Mouse (Mus musculus) adrenal gland, adult 18-20 months (tissue): Measurements from ENCODE around the gene Clec12a. TPM values are rescaled to one million over a fixed set of nuclear protein-coding genes. Genes with fewer than 3 reads are reported as not detected.

ENCODE experiments used
- DNase-seq, 2 experiments: peaks; one replicate each; pipeline ENCODE4 v3.0.0; 2021 to 2022; ENCODE audit warnings: low spot score in 2 of 2
- total RNA-seq, 2 experiments: library from RNA; stranded (reverse); gene quantifications; 1 replicate in 1 of 2; 2 replicates in 1 of 2; pipeline ENCODE4 v1.2.3; 2021

The Clec12a gene
- total RNA-seq, 2 experiments from 2014 or later, result 0.70 to 3.4 TPM

DNA sequence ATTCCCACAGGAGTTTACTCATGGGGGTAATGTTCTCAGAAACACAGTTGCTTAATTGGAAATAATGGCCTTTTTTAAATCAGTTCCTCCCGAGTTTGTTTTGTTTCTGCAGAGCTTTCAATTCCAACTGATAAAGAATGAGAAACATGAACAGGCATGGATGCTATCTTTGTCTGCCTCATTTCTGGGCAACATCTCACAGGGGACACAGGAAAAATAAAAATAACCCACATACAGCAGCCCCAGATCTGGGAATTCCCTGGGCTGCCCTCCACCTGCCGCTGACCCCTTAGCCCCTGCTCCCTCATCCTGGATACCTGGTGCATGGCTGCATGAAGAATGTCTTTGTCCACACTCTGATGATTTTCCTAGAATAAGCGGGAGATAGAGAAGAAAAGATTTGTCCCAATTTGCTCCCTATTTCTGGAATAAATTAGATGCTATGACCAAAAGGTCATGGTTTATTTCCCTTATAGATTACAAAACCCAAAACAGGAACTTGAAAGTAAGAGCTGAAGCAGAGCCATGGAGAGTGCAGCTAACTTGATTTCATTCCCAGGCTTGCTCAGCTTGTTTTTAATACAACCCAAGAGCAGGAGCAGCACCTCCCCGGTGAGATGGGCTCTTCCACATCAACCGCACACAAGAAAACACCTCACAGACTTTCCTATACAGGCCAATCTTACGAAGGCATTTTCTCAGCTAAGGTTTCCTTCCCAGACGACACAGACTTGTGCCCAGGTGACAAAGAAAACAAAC, 27.1 kb downstream of the Clec12a start:
- no peak for DNase-seq

DNA sequence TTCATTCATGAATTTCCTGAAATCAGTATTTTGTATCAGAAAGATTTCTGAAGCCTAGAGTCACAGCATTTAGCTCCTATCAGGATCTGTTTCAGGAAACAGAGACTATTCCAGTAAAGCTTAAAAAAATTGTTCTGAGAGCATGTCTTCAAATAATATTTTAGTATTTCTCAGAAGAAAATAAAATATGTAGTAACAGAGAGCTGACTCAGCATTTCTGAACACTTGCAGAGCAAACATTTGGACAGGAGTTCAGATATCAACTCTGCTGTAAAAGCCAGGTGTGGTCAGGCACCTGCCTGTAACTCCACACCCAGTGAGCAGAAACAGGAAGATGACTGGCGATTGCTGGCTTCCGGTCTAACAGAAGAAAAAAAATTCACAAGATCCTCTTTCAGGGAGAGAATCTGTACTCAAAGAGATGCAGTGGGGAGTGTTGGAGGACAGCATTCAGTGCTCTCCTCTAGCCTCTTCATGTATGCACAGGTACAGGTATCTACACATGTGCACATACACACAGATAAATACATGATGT, 32.5 kb downstream of the Clec12a start:
- no peak for DNase-seq

DNA sequence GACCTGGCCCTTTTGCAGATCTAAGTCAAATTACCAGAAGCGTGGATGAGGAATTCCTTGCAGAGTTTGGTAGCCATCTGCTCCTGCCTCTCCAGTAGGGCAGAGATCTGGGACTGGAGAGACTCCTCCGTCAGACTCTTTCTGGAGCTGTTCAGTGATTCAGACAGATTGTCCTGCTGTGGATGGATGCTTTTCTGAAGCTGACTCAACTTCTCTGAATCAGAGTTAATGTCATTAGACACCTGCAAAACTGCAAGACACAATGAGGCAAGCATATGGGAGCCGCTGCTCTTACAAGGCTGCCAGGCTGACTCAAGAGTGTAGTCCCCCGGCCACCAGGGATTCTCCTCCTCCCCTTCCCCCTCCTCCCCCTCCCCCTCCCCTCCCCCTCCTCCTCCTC, 38.0 kb downstream of the Clec12a start:
- DNase-seq, result no peak

DNA sequence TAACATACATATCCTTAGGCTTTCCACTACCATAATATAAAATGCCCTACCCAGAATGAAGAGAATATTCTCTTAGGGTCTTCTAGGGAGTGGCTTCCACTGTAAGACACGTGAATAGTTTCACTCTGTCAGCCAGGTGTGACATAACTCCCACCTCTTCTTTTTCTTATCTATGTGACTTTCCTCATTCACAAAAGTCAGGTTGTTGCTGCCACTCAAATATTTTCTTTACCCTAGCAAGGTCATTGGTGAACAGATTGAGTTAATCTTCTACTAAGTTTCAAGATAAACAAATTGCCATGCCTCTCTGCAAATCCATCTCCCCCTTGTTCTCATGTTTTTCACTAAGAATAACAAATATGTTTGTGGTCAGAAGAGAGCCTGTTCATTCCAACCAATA, 39.2 kb downstream of the Clec12a start:
- DNase-seq, result no peak

DNA sequence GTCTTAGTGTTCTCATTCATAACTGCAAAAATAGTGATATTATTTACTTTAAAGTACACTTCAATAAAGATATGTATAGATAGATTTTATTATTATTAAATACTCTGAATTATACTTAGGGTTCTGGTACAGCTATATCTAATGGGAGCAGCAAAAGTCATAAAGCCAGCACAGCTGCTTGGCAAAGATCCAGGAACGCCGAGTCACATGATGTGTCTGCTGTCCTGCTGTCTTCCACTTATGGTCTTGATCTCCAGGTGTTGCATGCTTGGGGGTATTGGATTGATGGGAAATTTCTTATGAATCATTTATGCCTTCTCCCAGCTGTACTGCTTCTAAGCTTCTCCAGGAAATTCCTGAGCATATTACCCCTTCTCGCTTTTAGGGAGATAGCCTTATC, 41.0 kb downstream of the Clec12a start:
- DNase-seq, result no peak

DNA sequence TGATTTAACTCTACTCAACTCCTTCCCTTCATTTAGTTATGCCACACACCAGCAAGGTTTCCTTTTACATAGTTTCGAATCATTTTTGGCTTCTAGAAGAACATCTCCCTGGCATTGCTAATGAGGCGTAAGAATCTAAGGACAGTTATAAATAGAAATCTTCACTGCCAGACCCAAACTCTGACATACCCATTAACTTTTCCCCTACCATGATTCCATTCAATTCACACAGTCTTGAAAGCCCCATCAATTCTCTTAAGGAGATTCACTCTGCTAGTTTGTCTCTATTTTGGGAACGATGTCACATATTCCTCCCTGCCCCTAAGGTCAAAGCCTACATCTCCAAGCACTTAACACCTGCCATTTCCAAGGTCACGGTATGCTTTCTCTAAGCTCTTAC, 42.5 kb downstream of the Clec12a start:
- no peak for DNase-seq

DNA sequence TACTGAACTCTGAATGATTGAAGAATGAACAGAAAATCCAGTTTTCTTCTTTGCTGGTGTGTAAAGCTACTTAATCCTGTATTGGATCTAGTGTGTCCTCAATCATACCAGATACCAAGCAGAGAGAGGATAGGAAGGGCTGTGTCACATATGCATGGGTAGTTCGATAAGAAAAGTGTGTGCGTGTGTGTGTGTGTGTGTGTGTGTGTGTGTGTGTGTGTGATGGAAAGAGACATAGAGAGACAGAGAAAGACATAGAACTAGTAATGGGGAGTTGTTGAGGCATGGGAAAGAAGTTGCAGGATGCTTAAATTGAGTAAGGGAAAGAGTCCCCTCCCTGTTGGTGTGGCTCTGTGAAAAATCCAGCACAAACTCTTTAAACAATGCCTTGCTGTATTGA, 43.3 kb downstream of the Clec12a start, which contains the start of gene Clec12b:
TSS of gene Clec12b (minus strand) at position 101 of the 400 bp plus-strand sequence.
- DNase-seq, result no peak

DNA sequence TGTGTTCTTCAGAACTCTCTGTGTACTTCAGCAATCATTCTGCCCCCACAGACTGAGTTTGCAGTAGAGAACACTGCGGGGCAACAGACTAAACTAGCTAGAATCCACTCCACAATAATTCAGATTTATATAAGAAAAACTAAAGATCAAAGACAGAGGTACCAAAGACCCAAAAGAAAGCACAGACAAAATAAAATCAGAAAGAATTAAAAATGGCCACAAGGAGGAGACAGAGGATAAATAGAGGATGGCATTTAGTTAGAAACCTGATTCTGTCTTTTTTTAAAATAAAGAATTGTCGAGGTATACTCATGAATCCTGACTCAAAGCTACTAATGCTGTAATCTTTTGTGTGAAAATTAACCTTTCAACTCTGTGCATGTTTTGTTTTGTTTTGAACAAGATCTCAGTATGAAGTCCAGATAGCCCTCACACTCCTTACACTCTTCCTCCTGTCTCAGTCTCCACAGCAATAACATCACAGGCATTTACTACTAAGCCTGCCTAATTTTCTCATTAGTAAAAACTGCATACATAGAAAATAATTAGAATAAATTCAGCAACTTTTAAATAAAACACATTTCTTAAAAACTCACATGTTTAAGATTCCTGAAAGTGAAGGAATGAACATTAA, 50.7 kb downstream of the Clec12a start:
- no peak for DNase-seq

DNA sequence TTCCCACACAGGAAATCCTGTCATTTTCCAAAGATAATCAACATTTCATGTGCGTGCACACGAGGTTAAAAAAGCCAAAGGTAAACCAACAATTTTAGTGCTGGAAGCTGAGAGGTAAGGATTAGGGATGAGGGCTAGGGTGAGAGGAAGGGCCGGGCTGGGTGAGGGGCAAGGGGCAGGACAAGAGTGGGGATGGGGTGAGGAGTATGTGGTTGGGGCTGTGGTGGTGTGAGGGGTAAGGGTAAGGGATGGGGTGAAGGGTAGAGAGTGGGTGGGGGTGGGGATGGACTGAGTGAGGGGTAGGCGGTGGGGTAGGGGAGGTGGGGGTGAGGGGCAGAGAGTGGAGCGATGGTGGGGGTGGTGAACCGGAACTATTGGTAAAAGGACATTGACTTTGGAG, 51.2 kb downstream of the Clec12a start:
- no peak for DNase-seq

DNA sequence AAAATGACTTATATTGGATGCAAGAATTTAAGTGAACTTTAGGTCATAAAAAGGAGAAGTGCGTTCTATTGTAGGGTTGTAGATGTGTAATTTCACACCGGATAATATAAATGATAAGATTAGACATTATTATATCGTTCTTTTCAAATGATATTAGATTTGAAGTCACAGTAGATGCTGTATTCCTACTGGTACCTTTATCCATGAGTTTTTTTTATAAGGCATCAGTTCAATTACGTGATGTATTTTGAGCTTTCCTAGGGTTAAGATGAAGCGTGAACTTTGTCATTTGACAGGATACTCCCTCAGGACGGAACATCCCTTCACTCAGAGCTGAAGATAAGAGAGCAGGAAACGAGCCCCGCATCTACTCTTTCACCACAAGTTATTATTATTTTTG, 54.5 kb downstream of the Clec12a start, which contains the start of gene Clec1b:
TSS of gene Clec1b (plus strand) at position 301 of the 400 bp plus-strand sequence.
- DNase-seq, result no peak

DNA sequence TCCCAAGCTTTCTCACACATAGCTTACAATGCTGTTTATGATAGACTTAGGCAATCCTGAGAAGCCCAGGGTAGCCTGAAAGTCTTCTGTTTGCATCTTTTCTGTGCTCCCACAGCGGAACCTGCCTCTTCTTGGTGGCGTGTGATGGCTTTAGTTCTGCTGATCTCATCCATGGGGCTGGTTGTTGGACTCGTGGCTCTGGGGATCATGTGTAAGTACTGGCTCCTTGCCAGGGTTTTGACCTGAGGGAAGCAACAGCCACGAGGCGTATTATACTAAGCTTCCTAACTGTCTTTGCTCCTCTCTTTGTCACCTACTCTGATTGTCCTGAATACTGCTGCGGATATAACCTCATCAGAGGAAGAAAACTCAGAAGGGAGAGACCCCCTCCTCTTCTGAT, 57.5 kb downstream of the Clec12a start:
- DNase-seq, result peak in 1 of 2 experiments; percentile 33

DNA sequence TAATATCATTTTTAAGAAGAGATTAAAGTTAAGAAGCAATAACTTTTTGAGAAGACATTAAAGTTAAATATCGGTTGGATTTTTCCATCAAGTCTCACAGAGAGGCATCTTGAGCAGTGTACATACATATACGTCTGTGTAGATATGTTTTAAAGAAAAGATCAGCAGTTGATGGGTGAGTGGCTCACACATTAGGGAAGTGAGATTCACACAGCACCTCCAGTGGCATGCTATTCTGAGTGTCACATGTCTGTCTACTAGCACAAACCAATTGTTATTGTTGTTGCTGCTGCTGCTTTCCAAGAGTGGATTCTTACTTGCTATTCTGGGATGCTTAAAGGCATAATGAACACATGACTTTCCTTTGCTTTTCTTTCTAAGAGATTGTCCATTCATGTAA, 59.9 kb downstream of the Clec12a start:
- no peak for DNase-seq

DNA sequence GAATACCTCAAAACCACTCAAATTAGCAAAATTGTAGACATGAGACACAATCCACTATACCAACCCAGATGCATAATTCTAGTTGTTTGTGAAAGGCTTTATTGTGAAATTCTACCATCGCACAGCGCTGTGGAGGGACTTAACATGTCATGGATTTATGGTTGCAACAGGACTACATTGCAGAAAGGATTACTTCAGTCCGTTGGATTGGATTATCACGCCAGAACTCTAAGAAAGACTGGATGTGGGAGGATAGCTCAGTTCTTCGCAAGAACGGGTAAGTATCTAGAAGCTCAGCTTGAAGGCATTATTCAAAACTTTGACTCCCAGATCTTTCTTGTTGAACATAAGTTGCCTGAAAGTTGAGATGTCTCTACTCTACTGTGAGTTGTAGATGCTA, 60.9 kb downstream of the Clec12a start:
- no peak for DNase-seq

DNA sequence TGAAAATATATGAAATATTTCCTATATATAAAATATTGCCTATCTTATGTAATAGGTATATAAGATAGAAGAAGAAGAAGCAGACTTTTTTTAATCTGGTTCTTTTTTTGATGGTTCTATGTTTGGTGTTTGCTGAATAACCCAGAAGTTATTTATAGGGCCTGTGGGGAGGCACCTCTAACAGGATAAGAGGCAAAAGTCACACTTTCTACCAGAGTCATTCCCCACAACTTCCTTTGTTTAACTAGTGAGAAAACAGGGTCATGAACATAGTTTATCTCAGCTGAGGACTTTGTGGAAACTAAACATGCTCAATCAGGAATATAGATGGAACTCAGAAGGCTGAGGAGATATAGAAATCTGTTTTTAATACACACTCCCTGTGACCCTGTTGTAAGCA, 63.5 kb downstream of the Clec12a start:
- no peak for DNase-seq

DNA sequence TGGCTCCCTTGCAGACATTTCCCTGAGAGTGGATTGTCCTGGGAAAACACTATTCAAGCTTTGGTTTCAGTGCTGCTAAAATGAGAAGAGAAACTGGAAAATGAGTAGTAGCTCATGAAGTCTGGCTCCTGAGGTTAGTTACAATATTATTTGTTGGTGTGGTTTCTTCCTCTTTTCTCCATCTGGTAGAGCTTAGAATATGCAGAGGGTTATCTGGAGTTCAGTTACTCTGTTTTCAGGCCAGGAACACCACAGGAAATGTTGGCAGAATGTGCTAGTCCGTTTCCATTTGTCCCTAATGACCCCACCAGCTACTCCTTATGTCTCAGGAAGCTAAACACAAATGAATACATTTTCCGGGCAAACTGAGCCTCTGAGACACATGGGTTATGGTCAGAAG, 64.8 kb downstream of the Clec12a start:
- DNase-seq, result no peak

DNA sequence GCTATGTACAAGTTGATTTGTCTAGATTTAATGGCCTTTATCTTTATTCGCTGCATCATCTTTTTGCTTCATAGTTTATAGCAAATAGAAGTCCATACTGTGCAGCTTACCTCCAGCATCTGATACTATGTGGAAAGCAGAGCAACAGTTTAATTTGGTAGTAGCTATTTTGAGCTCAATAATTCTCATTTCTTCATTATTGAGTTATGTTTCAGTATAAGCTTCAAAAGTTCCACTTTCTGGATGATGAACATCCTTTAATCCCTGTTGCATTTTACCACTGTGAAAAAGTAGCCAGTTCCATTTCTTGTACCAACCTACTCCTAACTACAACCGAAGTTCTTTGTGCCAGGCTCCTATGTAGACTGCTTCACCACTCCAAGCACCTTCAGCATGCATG, 66.1 kb downstream of the Clec12a start, which contains the start of gene Clec9a:
TSS of gene Clec9a (plus strand) at position 301 of the 400 bp plus-strand sequence.
- no peak for DNase-seq

DNA sequence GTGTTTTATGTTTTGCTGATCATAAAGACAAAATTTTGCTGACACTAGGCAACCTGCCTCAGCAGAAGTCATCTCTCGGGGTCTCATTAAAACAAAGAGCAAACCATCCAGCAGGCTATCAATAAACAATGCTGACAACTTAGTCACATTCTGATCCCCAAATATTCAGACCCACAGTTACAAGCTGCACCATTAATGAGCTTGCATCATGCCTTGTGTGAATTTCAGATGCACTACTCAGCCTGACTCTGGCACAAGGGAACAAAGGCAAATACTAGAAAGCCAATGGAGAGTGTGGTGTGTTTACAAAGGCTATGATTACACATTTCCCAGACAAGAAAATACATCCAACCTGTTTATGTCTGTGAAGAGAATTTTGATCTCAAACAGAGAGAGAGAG, 71.7 kb downstream of the Clec12a start:
- DNase-seq, result no peak

Other genes starting within 250 kb of the Clec12a start
- gene Clec2e, start 241.8 kb upstream of the Clec12a start, total RNA-seq, result not detected
- gene Clec2d, start 162.1 kb upstream of the Clec12a start, total RNA-seq, result 10 to 100 TPM; 36.6 to 74.6 TPM
- under 1 TPM in 1 of 2 experiments, not detected in 1; 0.42 TPM for gene Cd69, start 67.3 kb upstream of the Clec12a start, total RNA-seq
- not detected for gene 4922502D21Rik, start 10.9 kb upstream of the Clec12a start, total RNA-seq
- under 1 TPM; 0.22 to 0.30 TPM for gene Clec12b, start 43.2 kb downstream of the Clec12a start, total RNA-seq
- gene Clec1b, start 54.6 kb downstream of the Clec12a start, total RNA-seq, result 1 to 10 TPM; 1.4 to 2.0 TPM
- 1 to 10 TPM in 1 of 2 experiments, under 1 TPM in 1; 0.53 to 1.6 TPM for gene Clec9a, start 66.2 kb downstream of the Clec12a start, total RNA-seq
- 1 to 10 TPM; 4.0 to 4.5 TPM for gene Clec1a, start 109.3 kb downstream of the Clec12a start, total RNA-seq
- under 1 TPM in 1 of 2 experiments, not detected in 1; 0.80 TPM for gene Olr1, start 164.5 kb downstream of the Clec12a start, total RNA-seq
- gene Tmem52b, start 169.9 kb downstream of the Clec12a start, total RNA-seq, result not detected
- gene Gabarapl1, start 190.5 kb downstream of the Clec12a start, total RNA-seq, result 100 to 1,000 TPM; 283 to 313 TPM
- under 1 TPM in 1 of 2 experiments, not detected in 1; 0.22 TPM for gene Klre1, start 235.2 kb downstream of the Clec12a start, total RNA-seq
- gene Klrd1, start 249.1 kb downstream of the Clec12a start, total RNA-seq, result under 1 TPM; 0.66 to 0.70 TPM